Mouse (Mus musculus) embryonic facial prominence, embryonic 14.5 days (tissue): Measurements from ENCODE around the gene Oasl1. TPM values are rescaled to one million over a fixed set of nuclear protein-coding genes. Genes with fewer than 3 reads are reported as not detected.

Experiments
- ATAC-seq: fragments of 200-750 bp; cut with Nextera tagmentation; 2 replicates; pipeline ENCODE4 v1.8.0; 2017; ENCODE audit warnings: low read depth, moderate number of reproducible peaks, moderate TSS enrichment
- DNase-seq: peaks from one replicate; pipeline ENCODE4 v3.0.0-alpha.2; 2015; ENCODE audit warnings: low spot score
- H3K27ac ChIP-seq: fragments of 300-500 bp; sonication (generic); replicated peaks from 2 replicates; pipeline ENCODE4 v1.5.1; 2014; ENCODE audit warnings: low read depth, mild to moderate bottlenecking, low read length, moderate library complexity
- H3K27me3 ChIP-seq: fragments of 300-500 bp; sonication (generic); replicated peaks from 2 replicates; pipeline ENCODE4 v1.6.1; 2014; ENCODE audit warnings: low read length; ENCODE audit not compliant: control insufficient read depth, insufficient read depth
- H3K36me3 ChIP-seq: fragments of 300-500 bp; sonication (generic); 2 replicates; pipeline ENCODE4 v1.6.1; 2014; ENCODE audit warnings: low read length, mixed read lengths; ENCODE audit not compliant: control insufficient read depth, insufficient read depth
- H3K4me1 ChIP-seq: fragments of 300-500 bp; sonication (generic); 2 replicates; pipeline ENCODE4 v1.6.1; 2014; ENCODE audit warnings: antibody characterized with exemption, low read length; ENCODE audit not compliant: control insufficient read depth, insufficient read depth
- H3K4me2 ChIP-seq: fragments of 300-500 bp; sonication (generic); 2 replicates; pipeline ENCODE4 v1.6.1; 2014; ENCODE audit warnings: low read depth, mild to moderate bottlenecking, low read length, moderate library complexity, mixed read lengths
- H3K4me3 ChIP-seq: fragments of 300-500 bp; sonication (generic); 2 replicates; pipeline ENCODE4 v1.5.1; 2014; ENCODE audit warnings: low read depth, mild to moderate bottlenecking, low read length
- H3K9ac ChIP-seq: fragments of 300-500 bp; sonication (generic); 2 replicates; pipeline ENCODE4 v1.6.1; 2014; ENCODE audit warnings: low read depth, mild to moderate bottlenecking, low read length, moderate library complexity, mixed read lengths
- H3K9me3 ChIP-seq: fragments of 300-500 bp; sonication (generic); 2 replicates; pipeline ENCODE4 v1.6.1; 2016; ENCODE audit warnings: low read length; ENCODE audit not compliant: control insufficient read depth
- WGBS: fragments of 180-500 bp; shearing (Covaris S2); extraction: QIAGEN DNeasy Blood & Tissue Kit; methylation state at CpG from one replicate; pipeline ENCODE4 v1.1.7; 2014; 5-methylcytosine and 5-hydroxymethylcytosine counted together
- polyA plus RNA-seq: library from polyadenylated mRNA; unstranded; fragments of >200 nt; fragmentation: Nextera tagmentation; extraction: Ambion mirVana; gene quantifications from 2 replicates; pipeline ENCODE4 v1.2.1, GENCODE M21; 2014

The Oasl1 gene
- polyA plus RNA-seq, 1 experiment from 2014 or later, result 0.56 TPM

DNA sequence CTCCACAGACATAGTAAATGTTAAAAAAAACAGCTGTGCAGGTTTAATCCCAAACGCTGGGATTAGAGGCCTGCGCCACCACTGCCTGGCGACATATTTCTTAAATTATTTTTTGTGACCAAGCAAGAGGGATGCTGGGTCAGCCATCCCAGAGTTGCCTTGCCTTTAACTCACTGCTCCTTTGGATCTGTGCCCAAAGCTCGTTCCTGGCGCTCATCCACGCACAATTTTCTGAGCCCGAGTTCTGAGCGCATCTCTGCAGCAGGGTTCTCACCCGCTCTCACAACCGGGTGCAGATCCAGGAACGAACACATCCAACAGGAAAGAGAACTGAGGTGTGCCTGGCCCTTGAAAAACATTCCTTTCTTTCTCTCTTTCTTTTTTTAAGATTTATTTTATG, 55.4 kb downstream of the Oasl1 start:
- no peak for ATAC-seq
- 57% methylated on average over 11 of the region's 11 CpGs for WGBS
- Histone ChIP-seq H3K27me3 (no peaks in the 10 kb centered on the region), H3K4me1 (peaks cover 5% of the 10 kb centered on the region; the same call in 1 of the 2 replicates), H3K9ac (no peak overlapping the region), H3K9me3 (no peaks in the 10 kb centered on the region), H3K4me2 (no peak overlapping the region), H3K4me3 (no peak overlapping the region), H3K36me3 (no peaks in the 10 kb centered on the region), H3K27ac (no peak overlapping the region)
- no peak for DNase-seq

GRCm38 (mm10) chr5:114978888-114979249, 55.8 kb downstream of the Oasl1 start:
- H3K9ac ChIP-seq, result peak overlapping the region; percentile 60; the same call in 1 of the 2 replicates
- no peak overlapping the region for H3K27ac ChIP-seq
- no peaks in the 10 kb centered on the region for H3K36me3 ChIP-seq
- no peaks in the 10 kb centered on the region for H3K9me3 ChIP-seq
- ATAC-seq (peak; percentile 33; the same call in 1 of the 2 replicates), DNase-seq (peak; percentile 47)
- no peaks in the 10 kb centered on the region for H3K27me3 ChIP-seq
- H3K4me3 ChIP-seq, result peak overlapping the region; percentile 44
- WGBS, result 4% methylated on average over 6 of the region's 6 CpGs
- H3K4me1 ChIP-seq, result peaks cover 5% of the 10 kb centered on the region; the same call in 1 of the 2 replicates
- peak overlapping the region; percentile 94 for H3K4me2 ChIP-seq

DNA sequence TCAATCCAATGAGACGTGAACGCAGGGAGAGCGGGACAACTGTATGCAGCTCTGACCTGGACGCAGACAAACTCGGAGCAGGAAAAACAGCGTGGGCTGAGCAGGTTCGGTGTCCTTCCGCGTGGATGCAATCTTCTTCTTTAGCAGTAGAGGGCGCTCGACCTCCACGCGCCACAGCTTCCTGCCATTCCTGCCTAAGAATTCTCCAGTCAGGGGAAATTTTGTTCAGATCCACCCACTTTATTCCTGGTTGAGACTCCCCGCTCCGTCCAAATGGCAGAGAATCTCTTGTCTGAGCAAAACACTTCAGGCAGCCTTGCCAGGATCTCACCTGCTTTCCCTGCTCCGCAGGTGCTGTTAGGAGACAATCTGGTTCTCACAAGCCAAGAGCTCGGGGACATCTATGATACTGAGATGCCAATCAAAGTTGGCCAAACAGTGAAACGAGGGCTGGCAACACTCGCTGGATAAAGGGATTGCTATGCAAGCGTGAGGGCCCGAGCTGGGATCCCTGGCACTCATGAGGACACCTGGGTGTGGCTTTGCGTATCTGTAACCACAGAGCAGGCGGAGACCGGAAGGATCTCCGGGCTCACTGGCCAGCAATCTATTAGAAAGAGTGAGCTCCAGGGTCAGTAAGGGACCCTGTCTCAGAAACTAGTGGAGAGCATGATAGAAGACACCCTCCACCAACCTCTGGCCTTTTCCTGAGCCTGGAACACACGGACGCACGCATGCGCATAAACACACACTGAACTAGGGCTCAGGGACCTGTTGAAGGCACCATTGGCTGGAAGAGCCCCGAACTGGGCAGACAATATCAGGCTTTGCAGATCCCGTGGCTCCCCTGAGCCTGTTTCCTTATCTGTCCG, 56.4 kb downstream of the Oasl1 start:
- Histone ChIP-seq H3K27ac (peak overlapping the region; percentile 44; the same call in 1 of the 2 replicates), H3K4me1 (peaks cover 5% of the 10 kb centered on the region; the same call in 1 of the 2 replicates), H3K9me3 (no peaks in the 10 kb centered on the region), H3K27me3 (no peaks in the 10 kb centered on the region), H3K9ac (peak overlapping the region; percentile 60), H3K36me3 (no peaks in the 10 kb centered on the region), H3K4me3 (peak overlapping the region; percentile 44), H3K4me2 (peak overlapping the region; percentile 94)
- WGBS, result 7% methylated on average over 32 of the region's 32 CpGs
- ATAC-seq (peak; percentile 80), DNase-seq (peak; percentile 75)

DNA sequence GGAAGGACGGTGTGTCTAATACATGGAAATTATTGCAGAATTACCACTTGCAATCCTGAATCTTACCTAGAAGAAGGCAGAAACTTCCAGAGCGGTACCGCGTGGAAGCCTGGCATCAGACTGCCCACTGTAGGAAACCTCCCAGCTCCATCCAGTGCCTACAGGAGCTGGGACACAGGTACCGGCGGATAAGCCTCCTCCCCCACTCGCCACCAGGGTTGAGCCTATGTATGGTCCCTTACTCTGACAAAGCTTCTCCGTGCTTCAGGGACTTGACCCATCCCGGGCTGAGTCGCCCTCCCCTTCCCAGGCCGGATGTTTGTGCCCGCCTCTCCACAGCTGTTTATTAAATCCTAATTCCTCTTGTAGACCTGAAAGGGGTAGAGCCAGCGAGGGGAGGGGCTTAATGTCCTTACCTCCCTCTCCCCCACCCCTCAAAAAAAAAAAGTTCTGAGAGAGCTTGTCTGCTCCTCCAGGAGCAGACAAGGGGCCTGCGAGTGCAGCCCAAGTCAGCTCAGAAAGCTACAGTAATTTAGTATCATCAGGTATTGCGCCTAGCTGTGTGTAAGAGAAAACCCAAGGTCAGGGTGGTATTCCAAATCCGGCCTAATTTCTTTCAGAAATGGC, 57.2 kb downstream of the Oasl1 start:
- Histone ChIP-seq H3K4me2 (peak overlapping the region; percentile 94), H3K4me1 (peaks cover 5% of the 10 kb centered on the region; the same call in 1 of the 2 replicates), H3K27ac (no peak overlapping the region), H3K36me3 (no peaks in the 10 kb centered on the region), H3K27me3 (no peaks in the 10 kb centered on the region), H3K9ac (peak overlapping the region; percentile 60), H3K4me3 (peak overlapping the region; percentile 44), H3K9me3 (no peaks in the 10 kb centered on the region)
- 25% methylated on average over 16 of the region's 16 CpGs for WGBS
- DNase-seq (no peak), ATAC-seq (peak; percentile 42; the same call in 1 of the 2 replicates)

- H3K9ac ChIP-seq, result no peak overlapping the region
- no peak for ATAC-seq
These were observed 59.0 kb downstream of the Oasl1 start for GRCm38 (mm10) chr5:114982001-114982400.

DNA sequence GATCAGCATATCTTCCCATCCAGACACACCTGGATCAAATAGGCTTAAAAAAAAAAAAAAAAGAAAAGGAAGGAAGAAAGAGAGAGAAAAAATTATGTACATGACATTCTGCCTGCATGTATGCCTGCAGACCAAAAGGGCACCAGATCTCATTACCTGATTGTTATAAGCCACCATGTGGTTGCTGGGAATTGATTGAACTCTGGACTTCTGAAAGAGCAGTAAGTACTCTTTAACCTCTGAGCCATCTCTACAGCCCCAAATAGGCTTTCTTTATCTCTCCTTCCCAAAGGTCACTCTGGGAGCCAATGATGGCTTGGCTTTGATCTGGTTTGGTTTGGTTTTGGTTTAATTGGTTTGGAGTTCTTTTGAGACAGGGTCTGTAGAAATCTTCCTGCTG, 62.0 kb downstream of the Oasl1 start:
- Histone ChIP-seq H3K9ac (no peak overlapping the region), H3K9me3 (no peaks in the 10 kb centered on the region), H3K4me2 (no peak overlapping the region), H3K27ac (no peak overlapping the region), H3K4me3 (no peak overlapping the region), H3K27me3 (no peaks in the 10 kb centered on the region), H3K4me1 (peaks cover 4% of the 10 kb centered on the region; the same call in 1 of the 2 replicates), H3K36me3 (no peaks in the 10 kb centered on the region)
- ATAC-seq (no peak), DNase-seq (no peak)

More at GRCm38 (mm10) chr5:114982001-114982400, 59.0 kb downstream of the Oasl1 start:
- Histone ChIP-seq H3K27ac (no peak overlapping the region), H3K4me3 (no peak overlapping the region), H3K27me3 (no peaks in the 10 kb centered on the region), H3K4me1 (peaks cover 5% of the 10 kb centered on the region; the same call in 1 of the 2 replicates), H3K9me3 (no peaks in the 10 kb centered on the region), H3K4me2 (no peak overlapping the region), H3K36me3 (no peaks in the 10 kb centered on the region)
- WGBS, result 49% methylated on average over 15 of the region's 15 CpGs
- DNase-seq, result no peak

Other genes with a start within 250 kb of the Oasl1 start
- 123 and 129 TPM in 2 replicates for gene Gltp, start 232.3 kb upstream of the Oasl1 start, polyA plus RNA-seq
- gene Tchp, start 215.5 kb upstream of the Oasl1 start, polyA plus RNA-seq, result 10.9 and 11.4 TPM in 2 replicates
- gene Ankrd13a, start 148.6 kb upstream of the Oasl1 start, polyA plus RNA-seq, result 61.4 and 65.4 TPM in 2 replicates
- gene Git2, start 147.7 kb upstream of the Oasl1 start, polyA plus RNA-seq, result 40.1 and 42.0 TPM in 2 replicates
- gene 1500011B03Rik, start 99.8 kb upstream of the Oasl1 start, polyA plus RNA-seq, result 97.9 and 99.8 TPM in 2 replicates
- not detected in 2 replicates for gene 4930519G04Rik, start 69.6 kb upstream of the Oasl1 start, polyA plus RNA-seq
- gene Gm9936, start 64.6 kb upstream of the Oasl1 start, polyA plus RNA-seq, result 0.22 and 0.31 TPM in 2 replicates
- gene Oasl2, start 26.3 kb upstream of the Oasl1 start, polyA plus RNA-seq, result 3.5 and 5.0 TPM in 2 replicates
- gene 2210016L21Rik, start 18.9 kb downstream of the Oasl1 start, polyA plus RNA-seq, result 46.8 and 63.2 TPM in 2 replicates
- 0.10 TPM in 2 replicates for gene Hnf1a, start 47.9 kb downstream of the Oasl1 start, polyA plus RNA-seq
- gene Sppl3, start 87.9 kb downstream of the Oasl1 start, polyA plus RNA-seq, result 25.6 and 25.7 TPM in 2 replicates
- gene Gm10401, start 175.1 kb downstream of the Oasl1 start, polyA plus RNA-seq, result 53.2 and 54.0 TPM in 2 replicates
- 28.5 and 28.7 TPM in 2 replicates for gene Acads, start 196.1 kb downstream of the Oasl1 start, polyA plus RNA-seq
- 32.2 and 35.4 TPM in 2 replicates for gene Unc119b, start 211.7 kb downstream of the Oasl1 start, polyA plus RNA-seq
- 69.8 and 72.9 TPM in 2 replicates for gene Mlec, start 234.9 kb downstream of the Oasl1 start, polyA plus RNA-seq